8 mouse cellular contexts compared by ENCODE assay signal in the genomic region with DNA sequence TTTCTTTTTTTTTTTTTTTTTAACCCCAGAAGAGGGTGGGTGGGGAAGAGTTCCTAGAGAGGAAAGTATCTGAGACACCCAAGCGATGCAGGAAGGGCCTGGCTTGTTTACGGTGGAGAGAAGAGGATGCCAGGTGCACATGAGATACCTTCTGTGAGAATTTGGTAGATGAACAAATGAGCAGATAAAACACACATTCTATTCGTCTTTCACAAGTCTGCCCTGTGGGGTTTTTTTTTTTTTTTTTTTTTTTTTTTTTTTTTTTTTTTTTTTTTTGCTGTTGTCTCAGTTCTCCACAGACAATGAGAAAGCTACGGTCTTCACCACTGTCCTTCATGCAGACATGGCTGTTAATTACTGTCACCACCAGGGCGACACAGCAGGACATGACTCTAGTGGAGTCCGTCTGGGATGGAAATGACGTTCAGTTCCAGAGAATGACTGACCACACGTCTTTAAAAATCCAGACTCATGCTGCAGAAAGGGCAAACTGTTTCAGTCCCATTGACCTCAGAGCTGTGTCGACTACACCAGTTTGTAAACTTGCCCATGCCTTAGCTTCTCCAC.
DNase-seq lines count a peak whose midpoint lies in the region; ATAC-seq lines count a peak whose summit lies in the region.

No protein-coding gene starts in this region.

- no peaks in the 10 kb centered on the region for H3K4me1 ChIP-seq in liver, embryonic 13.5 days (replicated peaks)

- H3K9ac ChIP-seq in liver, embryonic 13.5 days, result no peak overlapping the region

- 19% methylated on average over 9 of the region's 9 CpGs for WGBS in liver, embryonic 13.5 days (ENCODE audit: insufficient replicate concordance)

- no peaks in the 10 kb centered on the region for H3K27me3 ChIP-seq in liver, embryonic 13.5 days

- no peak for ATAC-seq in liver, embryonic 13.5 days (ENCODE audit: low read depth)
- ATAC-seq in monocyte, adult 5-6 weeks (replicated peaks; ENCODE audit: insufficient number of reproducible peaks, low FRiP score, low TSS enrichment, poor library complexity, severe bottlenecking), result no peak

- no peak overlapping the region for H3K4me3 ChIP-seq in liver, embryonic 13.5 days (replicated peaks)

- H3K27ac ChIP-seq in liver, embryonic 13.5 days, result no peak overlapping the region

- DNase-seq in cerebellum, postnatal 14 days, result peak; percentile 10 to 18
- DNase-seq in cerebellum, adult 18-20 months, result no peak
- peak; percentile 5 for DNase-seq in lung, postnatal 10 days
- no peak for DNase-seq in lung, postnatal 14 days
- DNase-seq in liver, embryonic 13.5 days, result no peak
- no peak for DNase-seq in urinary bladder, postnatal 25 days (ENCODE audit: low spot score)
- no peak for DNase-seq in urinary bladder, adult 18-20 months (ENCODE audit: low spot score in 2 of 2)

- no peaks in the 10 kb centered on the region for H3K9me3 ChIP-seq in liver, embryonic 13.5 days (replicated peaks)

- no peaks in the 10 kb centered on the region for H3K36me3 ChIP-seq in liver, embryonic 13.5 days

- peak overlapping the region; percentile 46 for H3K4me2 ChIP-seq in liver, embryonic 13.5 days

Comparison
In these comparisons a context has a peak if more than half of its experiments do, and no peak if none do; other contexts are left out.
1. DNase-seq: peak in cerebellum, postnatal 14 days (2 of 2) and lung, postnatal 10 days (single experiment); none in cerebellum, adult 18-20 months (0 of 2), lung, postnatal 14 days (single experiment), liver, embryonic 13.5 days (single experiment), urinary bladder, postnatal 25 days (single experiment) and urinary bladder, adult 18-20 months (0 of 2).